Mouse (Mus musculus): Measurements from ENCODE around the gene Bsg.

DNA sequence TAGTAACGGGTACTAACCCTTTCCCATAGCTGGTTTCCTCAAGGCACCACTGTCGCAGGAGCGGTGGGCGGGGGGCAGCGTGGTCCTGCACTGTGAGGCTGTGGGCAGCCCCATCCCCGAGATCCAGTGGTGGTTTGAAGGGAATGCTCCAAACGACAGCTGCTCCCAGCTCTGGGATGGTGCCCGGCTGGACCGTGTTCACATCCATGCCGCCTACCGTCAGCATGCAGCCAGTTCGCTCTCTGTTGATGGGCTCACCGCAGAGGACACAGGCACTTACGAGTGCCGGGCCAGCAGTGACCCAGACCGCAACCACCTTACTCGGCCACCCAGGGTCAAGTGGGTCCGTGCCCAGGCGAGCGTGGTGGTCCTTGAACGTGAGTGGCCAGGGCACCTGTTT is 4.4 kb downstream of the Bsg start:
- TF ChIP-seq CTCF (IDR thresholded peaks at IDR 0.05; ENCODE audit: low read depth): no peak
- no peak for TF ChIP-seq EP300 (IDR thresholded peaks at IDR 0.05; ENCODE audit: low read depth)
